Mouse (Mus musculus) small intestine, adult 2 months (tissue): ENCODE data around the gene Cox4i2. TPM values are rescaled to one million over a fixed set of nuclear protein-coding genes. Genes with fewer than 3 reads are reported as not detected.

Source experiments
- H3K27ac ChIP-seq: fragments of 200-500 bp; 2 replicates; pipeline ENCODE4 v1.5.1; 2012; ENCODE audit warnings: low read depth, low read length, control low read depth, inconsistent platforms; ENCODE audit not compliant: insufficient read depth
- H3K27me3 ChIP-seq: fragments of 200-500 bp; 2 replicates; pipeline ENCODE4 v1.6.1; 2012; ENCODE audit warnings: mild to moderate bottlenecking, moderate library complexity, low read length, inconsistent platforms; ENCODE audit not compliant: control insufficient read depth, insufficient read depth
- H3K36me3 ChIP-seq: fragments of 200-500 bp; 2 replicates; pipeline ENCODE4 v1.6.1; 2012; ENCODE audit warnings: mild to moderate bottlenecking, low read length, control low read depth, inconsistent platforms; ENCODE audit not compliant: control insufficient read depth, insufficient read depth
- H3K4me1 ChIP-seq: fragments of 200-500 bp; 2 replicates; pipeline ENCODE4 v1.6.1; 2012; ENCODE audit warnings: low read length, inconsistent platforms, mixed read lengths; ENCODE audit not compliant: control insufficient read depth, insufficient read depth, insufficient read length
- H3K4me3 ChIP-seq: fragments of 200-500 bp; 2 replicates; pipeline ENCODE4 v1.5.1; 2012; ENCODE audit warnings: low read depth, mild to moderate bottlenecking, control low read depth, inconsistent platforms, low read length, moderate library complexity
- CTCF ChIP-seq: fragments of 200-500 bp; IDR thresholded peaks from 2 replicates; pipeline ENCODE4 v1.5.1; 2012; ENCODE audit warnings: low read depth, mild to moderate bottlenecking, control low read depth, inconsistent platforms, low read length, moderate library complexity, mixed read lengths; ENCODE audit not compliant: insufficient replicate concordance, insufficient read length; ENCODE audit errors: extremely low read depth
- POLR2A ChIP-seq: fragments of 200-500 bp; IDR thresholded peaks from 2 replicates; pipeline ENCODE4 v1.6.1; 2012; ENCODE audit warnings: low read depth, mild to moderate bottlenecking, control low read depth, inconsistent platforms, low read length, moderate library complexity
- WGBS: fragments of 180-500 bp; shearing (Covaris S2); methylation state at CpG from one replicate; pipeline ENCODE4 v1.1.7; 2018; 5-methylcytosine and 5-hydroxymethylcytosine counted together
- polyA plus RNA-seq: library from polyadenylated mRNA; depleted of rRNA; stranded (reverse); fragments of >200 nt; gene quantifications from 2 replicates; pipeline ENCODE4 v1.2.3, GENCODE M21; 2012; rRNA removed

Cox4i2 gene
- polyA plus RNA-seq: 0.50 and 1.7 TPM in 2 replicates

DNA sequence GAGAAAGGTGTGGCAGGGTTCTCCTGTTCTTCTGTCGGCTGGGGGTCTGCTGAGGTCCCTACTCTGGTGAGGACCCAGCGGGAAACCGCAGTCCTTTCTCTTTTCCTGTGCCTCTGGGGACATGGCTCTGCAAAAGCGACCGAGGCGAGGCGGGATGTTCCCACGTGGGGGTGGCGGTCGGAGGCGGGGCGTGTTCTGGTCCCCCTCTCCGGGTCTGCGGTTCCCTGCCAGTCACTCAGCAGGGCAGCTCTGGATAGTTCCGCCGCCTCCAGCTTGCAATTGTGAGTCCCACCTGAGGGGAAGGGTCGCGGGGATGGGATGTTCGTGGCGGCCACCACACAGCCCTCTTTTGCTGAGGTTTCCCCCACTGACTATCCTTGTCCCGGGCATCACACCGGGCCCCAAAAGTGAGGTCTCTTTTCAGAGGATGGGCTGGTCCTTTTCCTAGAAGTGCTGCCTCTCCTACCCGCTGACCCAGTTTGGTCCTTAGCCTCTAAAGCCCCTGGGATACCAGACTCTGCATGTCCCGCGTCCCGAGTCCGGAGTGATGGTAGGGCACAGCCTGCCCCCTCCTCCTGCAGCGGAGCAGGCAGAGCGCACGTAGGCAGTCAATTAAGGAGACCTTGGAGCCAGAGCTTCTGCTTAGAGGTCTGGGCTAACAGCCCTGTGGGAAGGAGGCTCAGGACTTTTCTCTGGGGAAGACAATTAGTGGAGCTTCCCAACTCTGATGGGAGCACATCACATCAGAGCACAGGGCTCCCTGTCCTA is at the start of gene Cox4i2:
TSS of gene Cox4i2 (plus strand) at position 230 of the 768 bp plus-strand sequence.
- Histone ChIP-seq H3K4me1 (no peaks in the 10 kb centered on the region; the same call in 1 of the 2 replicates), H3K27ac (no peak within 1 kb of the TSS), H3K36me3 (no peaks in the 10 kb centered on the region), H3K27me3 (no peaks in the 10 kb centered on the region), H3K4me3 (peak within 1 kb of the TSS; percentile 28)
- TF ChIP-seq POLR2A (no peak), CTCF (no peak)
- 29% methylated on average over 30 of the region's 30 CpGs for WGBS

GRCm38 (mm10) chr2:152704256-152704605 is 49.7 kb upstream of the Cox4i2 start:
- Histone ChIP-seq H3K27me3 (no peaks in the 10 kb centered on the region), H3K4me1 (peaks cover 14% of the 10 kb centered on the region), H3K4me3 (no peak overlapping the region), H3K36me3 (peaks cover 53% of the 10 kb centered on the region), H3K27ac (no peak overlapping the region)
- 89% methylated on average over 5 of the region's 5 CpGs for WGBS
- no peak for TF ChIP-seq CTCF
- no peak for TF ChIP-seq POLR2A

- peaks cover 14% of the 10 kb centered on the region for H3K4me1 ChIP-seq
- 96% methylated on average over 14 of the region's 14 CpGs for WGBS
- H3K36me3 ChIP-seq: peaks cover 51% of the 10 kb centered on the region
- no peak overlapping the region for H3K4me3 ChIP-seq
- H3K27me3 ChIP-seq: no peaks in the 10 kb centered on the region
- TF ChIP-seq POLR2A: no peak
- no peak for TF ChIP-seq CTCF
- H3K27ac ChIP-seq: no peak overlapping the region
Measured at GRCm38 (mm10) chr2:152704811-152705370, 49.1 kb upstream of the Cox4i2 start.

DNA sequence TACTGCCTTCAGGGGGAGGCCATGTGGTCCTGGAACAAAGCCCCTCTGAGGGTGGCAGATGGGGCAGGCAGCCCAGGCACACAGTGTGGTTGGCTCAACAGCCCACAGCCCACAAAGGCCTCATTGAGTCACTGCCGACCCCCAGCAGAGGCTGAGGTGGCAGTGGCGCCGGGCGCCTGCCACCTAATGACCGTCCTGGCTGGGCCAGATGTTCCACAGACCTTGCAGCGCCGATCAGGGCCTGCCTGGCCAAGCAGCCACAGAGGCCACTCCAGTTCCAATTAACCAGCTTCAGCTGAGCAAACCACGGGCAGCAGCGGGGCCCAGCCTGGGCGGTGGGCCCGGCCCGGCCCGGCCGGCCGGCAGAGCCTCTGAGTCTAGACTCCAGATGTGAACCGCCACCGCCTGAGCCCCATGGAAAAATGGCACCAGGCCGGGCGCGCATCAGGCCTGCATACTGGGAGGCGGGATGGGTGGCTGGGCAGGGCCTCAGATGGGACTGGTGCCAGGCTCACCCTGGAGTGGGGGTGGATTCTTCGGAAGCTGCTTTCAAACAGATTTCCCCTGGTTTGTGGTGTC is 47.9 kb upstream of the Cox4i2 start:
- Histone ChIP-seq H3K4me3 (no peak overlapping the region), H3K27me3 (no peaks in the 10 kb centered on the region), H3K27ac (peak overlapping the region; percentile 18), H3K4me1 (peaks cover 14% of the 10 kb centered on the region), H3K36me3 (peaks cover 45% of the 10 kb centered on the region)
- TF ChIP-seq POLR2A (no peak), CTCF (no peak)
- 88% methylated on average over 22 of the region's 22 CpGs for WGBS

DNA sequence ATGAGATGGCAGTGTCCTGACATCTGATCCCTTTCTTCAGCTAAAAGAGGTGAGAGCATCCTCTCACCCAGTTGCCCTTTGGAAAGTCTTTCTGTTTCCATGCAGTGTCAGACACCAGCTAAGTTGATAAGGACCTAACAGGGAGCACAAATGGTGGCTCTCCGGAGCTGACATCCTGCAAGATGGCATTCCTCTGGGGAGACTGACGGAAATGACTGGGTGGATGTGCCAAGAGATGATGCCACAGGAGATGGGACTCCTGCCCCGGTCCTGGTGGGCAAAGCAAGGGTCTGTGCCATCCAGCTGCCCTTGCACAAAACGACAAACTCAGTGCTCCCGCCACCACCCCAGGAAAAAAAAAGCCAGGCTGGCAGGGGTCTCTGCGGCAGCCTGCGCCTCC is 46.8 kb upstream of the Cox4i2 start:
- WGBS: 37% methylated on average over 7 of the region's 7 CpGs
- Histone ChIP-seq H3K4me1 (peaks cover 14% of the 10 kb centered on the region), H3K27ac (peak overlapping the region; percentile 77), H3K36me3 (peaks cover 34% of the 10 kb centered on the region), H3K27me3 (no peaks in the 10 kb centered on the region), H3K4me3 (peak overlapping the region; percentile 61)
- TF ChIP-seq CTCF (no peak), POLR2A (no peak)

GRCm38 (mm10) chr2:152707627-152708026 is 46.3 kb upstream of the Cox4i2 start:
- 32% methylated on average over 31 of the region's 31 CpGs for WGBS
- peaks cover 14% of the 10 kb centered on the region for H3K4me1 ChIP-seq
- no peak for TF ChIP-seq CTCF
- peak overlapping the region; percentile 61 for H3K4me3 ChIP-seq
- no peaks in the 10 kb centered on the region for H3K27me3 ChIP-seq
- H3K27ac ChIP-seq: peak overlapping the region; percentile 90
- peaks cover 30% of the 10 kb centered on the region for H3K36me3 ChIP-seq

GRCm38 (mm10) chr2:152709066-152709465 is 44.9 kb upstream of the Cox4i2 start:
- no peak for TF ChIP-seq POLR2A
- TF ChIP-seq CTCF: no peak
- Histone ChIP-seq H3K27ac (no peak overlapping the region), H3K27me3 (no peaks in the 10 kb centered on the region), H3K36me3 (peaks cover 23% of the 10 kb centered on the region), H3K4me1 (peaks cover 14% of the 10 kb centered on the region), H3K4me3 (no peak overlapping the region)
- WGBS: 91% methylated on average over 5 of the region's 5 CpGs
